Mouse (Mus musculus): ENCODE measurements at regions not wholly inside any gene's neighbourhood (a gene's known extent, or its start where the extent isn't known, plus 50 kb on each side); places are given as distances from the start of the nearest gene placed in this dataset.

- ATAC-seq (ENCODE audit: low FRiP score, low read depth): no peak
- H3K27me3 ChIP-seq: no peaks in the 10 kb centered on the region
- WGBS: 52% methylated on average over 1 of the region's 1 CpGs
Measured at GRCm38 (mm10) chr5:97330074-97330473, 62.1 kb downstream of the Naa11 start.

GRCm38 (mm10) chr5:97325831-97326230 is 66.3 kb downstream of the Naa11 start:
- ATAC-seq (ENCODE audit: low FRiP score, low read depth): no peak
- WGBS: 71% methylated on average over 5 of the region's 5 CpGs
- Histone ChIP-seq H3K9ac (no peak overlapping the region), H3K4me2 (no peak overlapping the region), H3K27ac (replicated peaks) (no peak overlapping the region), H3K4me1 (replicated peaks) (no peaks in the 10 kb centered on the region), H3K4me3 (no peak overlapping the region), H3K27me3 (no peaks in the 10 kb centered on the region), H3K9me3 (no peaks in the 10 kb centered on the region), H3K36me3 (no peaks in the 10 kb centered on the region)

More at GRCm38 (mm10) chr5:97330074-97330473, 62.1 kb downstream of the Naa11 start:
- Histone ChIP-seq H3K9ac (no peak overlapping the region), H3K4me1 (replicated peaks) (no peaks in the 10 kb centered on the region), H3K4me2 (no peak overlapping the region), H3K27ac (replicated peaks) (no peak overlapping the region), H3K4me3 (no peak overlapping the region), H3K9me3 (no peaks in the 10 kb centered on the region), H3K36me3 (no peaks in the 10 kb centered on the region)

DNA sequence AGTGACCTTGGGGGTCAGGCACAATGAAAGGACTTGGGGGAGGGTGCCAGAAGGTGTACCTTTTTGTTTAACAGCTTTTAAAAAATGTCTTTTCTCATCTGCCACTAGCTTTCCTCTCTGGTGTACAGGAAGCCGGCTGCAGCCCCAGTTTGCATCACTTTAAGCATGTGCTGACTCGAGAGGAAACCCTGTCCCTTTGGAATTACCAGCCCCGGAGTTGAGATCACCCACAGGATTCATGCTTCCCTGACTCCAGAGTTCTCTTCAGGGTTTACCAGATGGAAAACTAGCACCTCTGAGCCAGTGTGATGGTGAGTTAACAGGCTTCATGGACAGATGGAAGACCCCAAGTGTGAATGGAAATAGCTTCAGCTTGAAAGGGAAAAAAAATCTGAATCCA is 68.3 kb downstream of the Naa11 start:
- Histone ChIP-seq H3K4me2 (no peak overlapping the region), H3K4me3 (no peak overlapping the region), H3K36me3 (no peaks in the 10 kb centered on the region), H3K9ac (no peak overlapping the region), H3K27ac (replicated peaks) (no peak overlapping the region), H3K27me3 (no peaks in the 10 kb centered on the region), H3K4me1 (replicated peaks) (no peaks in the 10 kb centered on the region), H3K9me3 (no peaks in the 10 kb centered on the region)
- 45% methylated on average over 3 of the region's 3 CpGs for WGBS
- ATAC-seq (ENCODE audit: low FRiP score, low read depth): no peak

DNA sequence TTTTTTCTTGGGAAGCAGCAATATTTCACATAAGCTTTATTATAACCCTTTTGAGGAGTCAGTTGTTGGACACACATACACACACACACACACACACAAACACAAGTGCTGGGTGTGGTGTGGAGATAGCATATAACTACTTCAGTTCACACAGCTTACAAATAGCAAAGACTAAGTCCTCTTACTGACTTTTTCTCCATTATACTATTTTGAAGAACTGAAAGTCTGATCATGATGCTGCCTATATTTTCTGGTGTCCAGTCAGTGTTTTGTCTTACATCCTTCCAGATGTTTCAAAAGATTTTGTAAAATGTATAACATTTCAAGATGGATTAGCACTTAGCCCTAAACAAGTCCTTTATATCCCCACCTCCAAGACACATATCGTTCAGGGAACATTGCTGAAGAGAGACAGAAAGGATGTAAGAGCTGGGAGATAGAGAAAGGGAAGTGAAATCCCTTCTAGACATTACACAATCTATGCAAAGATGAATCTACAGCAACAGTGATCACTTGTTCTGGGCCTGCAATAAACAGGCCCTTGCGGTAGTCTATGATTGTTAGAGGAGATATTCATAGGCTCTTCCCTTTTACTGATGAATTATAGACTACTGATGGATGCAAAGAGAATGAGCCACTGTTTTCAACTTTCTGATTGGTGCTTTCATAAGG is 72.2 kb downstream of the Naa11 start:
- Histone ChIP-seq H3K36me3 (no peaks in the 10 kb centered on the region), H3K4me2 (no peak overlapping the region), H3K27me3 (no peaks in the 10 kb centered on the region), H3K9ac (no peak overlapping the region), H3K4me1 (replicated peaks) (no peaks in the 10 kb centered on the region), H3K27ac (replicated peaks) (no peak overlapping the region), H3K9me3 (no peaks in the 10 kb centered on the region), H3K4me3 (no peak overlapping the region)
- WGBS: 98% methylated on average over 2 of the region's 2 CpGs
- no peak for ATAC-seq (ENCODE audit: low FRiP score, low read depth)

- Histone ChIP-seq H3K4me3 (no peak overlapping the region), H3K9ac (no peak overlapping the region), H3K4me2 (no peak overlapping the region), H3K27ac (replicated peaks) (no peak overlapping the region), H3K27me3 (no peaks in the 10 kb centered on the region), H3K4me1 (replicated peaks) (no peaks in the 10 kb centered on the region), H3K36me3 (no peaks in the 10 kb centered on the region), H3K9me3 (no peaks in the 10 kb centered on the region)
- 67% methylated on average over 4 of the region's 4 CpGs for WGBS
- no peak for ATAC-seq (ENCODE audit: low FRiP score, low read depth)
Measured at GRCm38 (mm10) chr5:97306902-97307301, 85.3 kb downstream of the Naa11 start.

- H3K9me3 ChIP-seq: no peaks in the 10 kb centered on the region
- H3K36me3 ChIP-seq: no peaks in the 10 kb centered on the region
- no peaks in the 10 kb centered on the region for H3K27me3 ChIP-seq
- WGBS: 92% methylated on average over 4 of the region's 4 CpGs
- H3K9ac ChIP-seq: no peak overlapping the region
- ATAC-seq (ENCODE audit: low FRiP score, low read depth): no peak
- no peaks in the 10 kb centered on the region for H3K4me1 ChIP-seq (replicated peaks)
- no peak overlapping the region for H3K27ac ChIP-seq (replicated peaks)
- no peak overlapping the region for H3K4me3 ChIP-seq
- no peak overlapping the region for H3K4me2 ChIP-seq
Measured at GRCm38 (mm10) chr5:97304921-97305320, 87.3 kb downstream of the Naa11 start.

DNA sequence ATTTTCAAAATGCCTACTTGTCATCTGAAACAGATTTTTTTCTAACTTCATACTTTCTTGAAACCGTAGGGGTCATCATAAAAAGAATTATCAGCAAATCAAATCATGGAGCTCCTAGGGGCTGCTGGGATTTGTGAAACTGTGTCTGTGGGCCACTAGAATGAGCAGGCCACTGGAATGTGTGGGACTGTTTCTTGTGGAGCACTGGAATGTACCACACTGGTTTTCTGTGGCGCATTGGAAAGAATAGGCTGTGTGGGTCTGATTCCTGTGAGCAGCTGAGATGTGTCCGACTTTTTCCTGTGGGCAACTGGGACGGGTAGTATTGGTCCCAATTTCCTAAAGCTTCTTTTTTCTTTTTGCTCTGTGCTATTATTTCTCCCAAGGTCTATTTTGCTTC is 90.6 kb downstream of the Naa11 start:
- Histone ChIP-seq H3K4me2 (no peak overlapping the region), H3K27me3 (no peaks in the 10 kb centered on the region), H3K9ac (no peak overlapping the region), H3K27ac (replicated peaks) (no peak overlapping the region), H3K36me3 (no peaks in the 10 kb centered on the region), H3K4me1 (replicated peaks) (no peaks in the 10 kb centered on the region), H3K4me3 (no peak overlapping the region), H3K9me3 (no peaks in the 10 kb centered on the region)
- no peak for ATAC-seq (ENCODE audit: low FRiP score, low read depth)
- 80% methylated on average over 4 of the region's 4 CpGs for WGBS

GRCm38 (mm10) chr5:97300861-97301260 is 91.3 kb downstream of the Naa11 start:
- ATAC-seq (ENCODE audit: low FRiP score, low read depth): no peak
- Histone ChIP-seq H3K36me3 (no peaks in the 10 kb centered on the region), H3K9me3 (no peaks in the 10 kb centered on the region), H3K4me2 (no peak overlapping the region), H3K9ac (no peak overlapping the region), H3K4me3 (no peak overlapping the region), H3K4me1 (replicated peaks) (no peaks in the 10 kb centered on the region), H3K27ac (replicated peaks) (no peak overlapping the region), H3K27me3 (no peaks in the 10 kb centered on the region)
- WGBS: 29% methylated on average over 5 of the region's 5 CpGs

GRCm38 (mm10) chr5:97300114-97300840 is 91.9 kb downstream of the Naa11 start:
- Histone ChIP-seq H3K9ac (no peak overlapping the region), H3K27ac (replicated peaks) (no peak overlapping the region), H3K36me3 (no peaks in the 10 kb centered on the region), H3K4me1 (replicated peaks) (no peaks in the 10 kb centered on the region), H3K27me3 (no peaks in the 10 kb centered on the region), H3K4me3 (no peak overlapping the region), H3K4me2 (no peak overlapping the region), H3K9me3 (no peaks in the 10 kb centered on the region)
- ATAC-seq (ENCODE audit: low FRiP score, low read depth): no peak
- 59% methylated on average over 6 of the region's 6 CpGs for WGBS

DNA sequence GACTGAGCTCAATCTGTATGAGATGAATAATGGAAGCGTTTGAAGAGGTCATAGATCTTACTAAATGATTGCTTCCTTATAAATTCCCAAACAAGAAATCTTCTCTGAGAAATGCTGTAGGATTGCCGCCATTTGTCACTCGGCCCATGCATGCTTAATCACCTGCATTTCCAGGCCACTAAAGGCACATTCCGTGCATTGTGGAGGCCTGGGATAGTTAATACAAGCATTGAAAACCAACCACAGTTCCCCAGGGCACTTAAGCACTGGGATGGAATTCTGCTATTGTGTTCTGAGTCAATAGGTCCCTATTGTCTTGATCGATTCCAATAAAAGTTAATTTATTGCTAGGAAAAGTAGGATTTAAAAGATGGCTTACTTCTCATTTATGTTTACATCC is 92.5 kb downstream of the Naa11 start:
- no peak overlapping the region for H3K4me2 ChIP-seq
- WGBS: 25% methylated on average over 5 of the region's 5 CpGs
- no peak overlapping the region for H3K27ac ChIP-seq (replicated peaks)
- H3K4me3 ChIP-seq: no peak overlapping the region
- H3K9ac ChIP-seq: no peak overlapping the region
- H3K36me3 ChIP-seq: no peaks in the 10 kb centered on the region
- H3K9me3 ChIP-seq: no peaks in the 10 kb centered on the region
- no peaks in the 10 kb centered on the region for H3K4me1 ChIP-seq (replicated peaks)
- ATAC-seq (ENCODE audit: low FRiP score, low read depth): no peak
- no peaks in the 10 kb centered on the region for H3K27me3 ChIP-seq

DNA sequence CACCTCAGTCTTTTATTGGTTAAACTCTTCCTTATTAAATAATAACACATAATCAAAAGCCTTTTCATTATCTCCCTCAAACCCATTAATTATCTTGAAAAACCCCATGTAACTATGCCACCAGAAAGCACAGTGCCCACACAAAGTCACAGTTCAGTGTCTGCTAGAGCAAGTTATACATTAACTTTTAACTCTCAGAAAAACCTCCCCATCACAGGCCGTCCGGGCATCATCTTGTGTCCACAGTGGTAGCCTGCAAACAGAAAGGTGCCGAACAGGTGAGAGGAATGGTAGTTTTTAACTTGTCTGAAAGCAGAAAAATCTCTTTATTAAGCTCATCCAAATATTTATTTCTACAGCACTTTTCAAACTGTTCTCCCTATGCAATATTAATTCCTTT is 96.0 kb downstream of the Naa11 start:
- Histone ChIP-seq H3K4me2 (no peak overlapping the region), H3K4me3 (no peak overlapping the region), H3K9me3 (no peaks in the 10 kb centered on the region), H3K9ac (no peak overlapping the region), H3K4me1 (replicated peaks) (no peaks in the 10 kb centered on the region), H3K27me3 (no peaks in the 10 kb centered on the region), H3K27ac (replicated peaks) (no peak overlapping the region), H3K36me3 (no peaks in the 10 kb centered on the region)
- WGBS: 68% methylated on average over 3 of the region's 3 CpGs
- ATAC-seq (ENCODE audit: low FRiP score, low read depth): no peak

DNA sequence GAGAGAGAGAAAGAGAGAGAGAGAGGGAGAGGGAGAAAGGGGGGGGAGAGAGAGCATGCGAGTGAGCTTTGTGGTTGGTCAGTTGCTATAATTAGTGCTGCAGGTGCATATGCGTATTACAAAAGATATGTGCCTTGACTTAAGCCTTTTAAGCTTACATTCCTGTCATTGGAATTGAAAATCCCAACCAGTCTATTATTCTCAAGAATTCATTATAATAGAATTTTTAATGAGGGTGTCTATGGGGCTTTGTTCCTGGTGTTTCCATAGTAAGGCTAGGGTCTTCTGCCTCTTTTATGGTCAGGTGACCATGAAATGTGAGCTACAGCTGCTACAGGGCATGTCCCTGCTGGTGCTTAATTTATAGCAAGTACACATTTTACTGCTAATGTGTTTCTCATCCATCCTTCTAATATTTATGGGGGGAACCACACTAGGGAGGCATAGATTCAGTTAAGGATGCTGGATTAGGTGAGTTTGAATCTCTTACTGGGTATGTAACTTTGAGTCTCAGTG is 102.0 kb downstream of the Naa11 start:
- no peaks in the 10 kb centered on the region for H3K9me3 ChIP-seq
- H3K27me3 ChIP-seq: no peaks in the 10 kb centered on the region
- ATAC-seq (ENCODE audit: low FRiP score, low read depth): no peak
- H3K4me1 ChIP-seq (replicated peaks): no peaks in the 10 kb centered on the region
- H3K4me3 ChIP-seq: no peak overlapping the region
- no peak overlapping the region for H3K9ac ChIP-seq
- H3K36me3 ChIP-seq: no peaks in the 10 kb centered on the region
- H3K27ac ChIP-seq (replicated peaks): no peak overlapping the region
- H3K4me2 ChIP-seq: no peak overlapping the region
- 29% methylated on average over 2 of the region's 2 CpGs for WGBS
